Mouse (Mus musculus) hindbrain, embryonic 12.5 days (tissue): ENCODE data around the gene Fat1. TPM values are rescaled to one million over a fixed set of nuclear protein-coding genes. Genes with fewer than 3 reads are reported as not detected.

Experiments
- ATAC-seq: fragments of 200-750 bp; cut with Nextera tagmentation; 2 replicates; pipeline ENCODE4 v1.8.0; 2017; ENCODE audit warnings: moderate TSS enrichment; ENCODE audit not compliant: low FRiP score
- H3K27ac ChIP-seq: fragments of 300-500 bp; sonication (generic); 2 replicates; pipeline ENCODE4 v1.5.1; 2016; ENCODE audit warnings: mild to moderate bottlenecking
- H3K27me3 ChIP-seq: fragments of 300-500 bp; sonication (generic); 2 replicates; pipeline ENCODE4 v1.6.1; 2016; ENCODE audit warnings: mild to moderate bottlenecking
- H3K36me3 ChIP-seq: fragments of 300-500 bp; sonication (generic); 2 replicates; pipeline ENCODE4 v1.6.1; 2016; ENCODE audit warnings: mild to moderate bottlenecking
- H3K4me1 ChIP-seq: fragments of 300-500 bp; sonication (generic); 2 replicates; pipeline ENCODE4 v1.6.1; 2016
- H3K4me2 ChIP-seq: fragments of 300-500 bp; sonication (generic); replicated peaks from 2 replicates; pipeline ENCODE4 v1.6.1; 2016; ENCODE audit warnings: mild to moderate bottlenecking
- H3K4me3 ChIP-seq: fragments of 300-500 bp; sonication (generic); 2 replicates; pipeline ENCODE4 v1.5.1; 2016; ENCODE audit warnings: mild to moderate bottlenecking
- H3K9ac ChIP-seq: fragments of 300-500 bp; sonication (generic); 2 replicates; pipeline ENCODE4 v1.6.1; 2016; ENCODE audit warnings: mild to moderate bottlenecking, moderate library complexity
- H3K9me3 ChIP-seq: fragments of 300-500 bp; sonication (generic); replicated peaks from 2 replicates; pipeline ENCODE4 v1.6.1; 2016; ENCODE audit warnings: mild to moderate bottlenecking
- WGBS: fragments of 180-500 bp; shearing (Covaris S2); methylation state at CpG from one replicate; pipeline ENCODE4 v1.1.7; 2016; 5-methylcytosine and 5-hydroxymethylcytosine counted together
- polyA plus RNA-seq: library from polyadenylated mRNA; unstranded; fragments of >200 nt; fragmentation: Nextera tagmentation; extraction: Ambion mirVana; gene quantifications from 2 replicates; pipeline ENCODE4 v1.2.1, GENCODE M21; 2016

Fat1 gene
- polyA plus RNA-seq, 1 experiment from 2014 or later, result 19.6 TPM

DNA sequence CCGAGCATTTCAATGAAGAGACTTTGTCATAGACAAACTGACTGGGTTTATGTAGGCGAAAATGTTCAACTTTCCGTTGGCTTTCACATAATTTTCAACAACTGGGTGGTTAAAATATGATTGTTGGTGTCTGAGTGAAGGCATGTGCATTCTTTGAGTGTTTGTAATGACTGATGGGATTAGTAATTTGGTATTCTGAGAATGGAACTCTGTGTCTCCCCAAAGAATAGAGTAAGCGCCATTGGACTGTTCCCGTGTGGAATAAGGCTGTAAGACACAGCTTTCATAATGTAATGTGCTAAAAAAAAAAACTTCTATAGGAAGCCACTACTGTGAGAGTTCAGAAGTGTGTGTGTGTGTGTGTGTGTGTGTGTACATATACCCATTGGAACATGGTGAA is 84.0 kb downstream of the Fat1 start:
- Histone ChIP-seq H3K27ac (no peak overlapping the region), H3K4me2 (no peak overlapping the region), H3K4me1 (no peaks in the 10 kb centered on the region), H3K4me3 (no peak overlapping the region), H3K9me3 (0 out of 2 replicates have a peak, but pooled peaks cover 9% of the 10 kb centered on the region), H3K27me3 (no peaks in the 10 kb centered on the region), H3K9ac (no peak overlapping the region), H3K36me3 (peaks cover 34% of the 10 kb centered on the region)
- ATAC-seq, result no peak
- WGBS, result 83% methylated on average over 5 of the region's 5 CpGs

DNA sequence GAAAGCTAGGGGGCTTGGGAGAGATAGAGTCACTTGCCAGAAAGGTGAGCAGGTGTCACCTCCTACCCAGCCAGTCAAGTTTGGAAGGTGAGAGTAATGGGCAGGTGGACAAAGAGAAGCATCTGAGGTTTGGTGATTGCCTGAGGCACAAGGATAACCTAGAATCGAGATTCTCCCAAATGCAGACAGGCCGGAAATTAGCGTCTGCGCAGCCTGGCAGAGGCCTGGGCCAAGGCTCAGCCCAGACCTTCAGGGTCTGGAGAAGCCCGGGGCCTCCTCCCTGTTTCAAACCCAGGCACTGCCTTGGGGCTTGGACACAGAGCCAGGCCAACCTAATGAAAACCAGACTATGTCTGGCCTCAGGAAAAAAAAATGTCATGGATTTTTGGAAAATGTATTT is 85.9 kb downstream of the Fat1 start:
- 87% methylated on average over 5 of the region's 5 CpGs for WGBS

DNA sequence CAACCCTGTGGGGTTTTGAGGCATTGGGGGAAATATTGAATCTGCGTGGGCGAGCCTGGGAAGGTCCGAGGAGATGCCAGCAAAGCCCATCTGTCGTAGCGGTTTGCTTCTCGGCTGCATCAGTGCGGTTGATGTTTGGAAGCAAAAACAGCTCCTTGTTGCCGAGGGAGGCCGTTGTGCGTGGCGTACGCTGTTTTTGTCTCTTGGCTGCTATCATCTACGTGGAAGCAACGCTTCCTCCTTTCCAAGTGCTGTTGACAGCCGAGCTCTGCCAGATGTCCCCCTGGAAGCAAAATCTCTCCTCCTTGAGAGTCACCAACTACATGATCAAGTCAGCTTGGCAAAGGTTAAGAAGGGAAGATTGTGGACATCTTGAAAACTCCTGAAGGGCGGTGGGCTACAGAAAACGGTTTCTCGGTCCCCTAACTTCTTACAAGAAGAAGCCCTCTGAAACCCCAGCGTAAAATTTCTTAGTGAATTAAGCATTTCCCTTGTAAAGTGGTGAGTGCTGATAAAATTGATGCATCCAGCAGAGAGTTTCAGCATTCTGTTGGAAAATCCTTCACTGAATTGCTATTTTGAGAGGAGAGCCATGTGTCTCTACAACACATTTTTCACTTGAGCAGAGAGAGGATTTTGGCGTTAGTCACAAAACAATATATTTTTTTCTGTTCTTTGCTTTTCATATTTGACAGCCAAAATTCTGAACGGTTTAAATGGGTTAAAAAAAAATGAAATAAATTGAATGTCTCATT is 86.8 kb downstream of the Fat1 start:
- Histone ChIP-seq H3K9ac (no peak overlapping the region), H3K27me3 (no peaks in the 10 kb centered on the region), H3K9me3 (0 out of 2 replicates have a peak, but pooled peaks cover 9% of the 10 kb centered on the region), H3K4me3 (no peak overlapping the region), H3K4me1 (no peaks in the 10 kb centered on the region), H3K27ac (no peak overlapping the region), H3K4me2 (no peak overlapping the region), H3K36me3 (peaks cover 55% of the 10 kb centered on the region)
- ATAC-seq, result no peak
- 93% methylated on average over 21 of the region's 21 CpGs for WGBS

More for the DNA sequence above, 85.9 kb downstream of the Fat1 start:
- Histone ChIP-seq H3K4me1 (no peaks in the 10 kb centered on the region), H3K9ac (no peak overlapping the region), H3K4me2 (no peak overlapping the region), H3K27ac (no peak overlapping the region), H3K9me3 (0 out of 2 replicates have a peak, but pooled peaks cover 9% of the 10 kb centered on the region), H3K36me3 (peaks cover 49% of the 10 kb centered on the region), H3K27me3 (no peaks in the 10 kb centered on the region), H3K4me3 (no peak overlapping the region)
- ATAC-seq, result no peak

DNA sequence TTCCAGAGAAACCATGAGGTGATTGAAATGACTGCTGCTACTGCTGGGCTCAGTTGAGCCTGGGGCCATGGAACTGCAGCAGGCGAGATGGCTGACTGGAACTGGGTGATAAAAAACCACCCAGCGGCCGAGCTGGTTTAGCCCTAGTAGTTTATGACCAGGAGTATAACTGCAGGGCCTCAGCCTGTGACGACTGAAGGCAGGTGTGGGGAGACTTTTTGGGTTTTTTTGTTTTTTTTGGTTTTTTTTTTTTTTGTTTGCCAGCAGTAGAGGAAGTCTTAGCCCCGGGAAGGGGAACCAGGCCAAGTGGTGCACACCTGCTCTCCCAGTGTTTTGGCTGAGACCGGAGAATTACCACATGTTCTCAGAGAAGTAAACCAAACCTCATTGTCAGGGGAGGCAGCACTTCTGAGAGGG is 92.8 kb downstream of the Fat1 start:
- H3K4me1 ChIP-seq, result no peaks in the 10 kb centered on the region
- no peak overlapping the region for H3K9ac ChIP-seq
- WGBS, result 78% methylated on average over 6 of the region's 6 CpGs
- H3K36me3 ChIP-seq, result peaks cover 78% of the 10 kb centered on the region
- no peaks in the 10 kb centered on the region for H3K27me3 ChIP-seq
- no peak for ATAC-seq
- H3K27ac ChIP-seq, result no peak overlapping the region
- H3K9me3 ChIP-seq, result 0 out of 2 replicates have a peak, but pooled peaks cover 9% of the 10 kb centered on the region
- H3K4me2 ChIP-seq, result no peak overlapping the region
- no peak overlapping the region for H3K4me3 ChIP-seq

DNA sequence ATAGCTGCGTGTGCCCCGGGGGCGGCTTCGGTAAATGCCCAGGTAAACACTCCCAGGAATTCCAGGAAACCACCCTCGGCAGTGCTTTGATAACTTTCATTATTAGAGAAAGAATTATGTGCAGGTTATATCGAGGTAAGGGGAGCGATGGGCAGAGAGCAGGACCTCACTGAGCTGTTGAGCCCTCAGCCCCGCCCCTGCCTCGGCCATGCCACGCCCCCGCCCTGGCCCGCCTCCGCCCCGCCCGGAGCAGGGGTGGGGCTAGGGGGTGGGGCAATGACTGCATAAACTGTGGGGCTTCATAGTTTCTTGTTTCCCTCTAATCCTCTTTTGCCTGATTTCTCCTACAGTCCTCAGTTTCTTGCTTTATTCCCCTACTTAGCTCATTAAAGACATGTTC is 103.1 kb downstream of the Fat1 start:
- H3K27me3 ChIP-seq, result no peaks in the 10 kb centered on the region
- 93% methylated on average over 9 of the region's 15 CpGs for whole genome bisulfite sequencing

DNA sequence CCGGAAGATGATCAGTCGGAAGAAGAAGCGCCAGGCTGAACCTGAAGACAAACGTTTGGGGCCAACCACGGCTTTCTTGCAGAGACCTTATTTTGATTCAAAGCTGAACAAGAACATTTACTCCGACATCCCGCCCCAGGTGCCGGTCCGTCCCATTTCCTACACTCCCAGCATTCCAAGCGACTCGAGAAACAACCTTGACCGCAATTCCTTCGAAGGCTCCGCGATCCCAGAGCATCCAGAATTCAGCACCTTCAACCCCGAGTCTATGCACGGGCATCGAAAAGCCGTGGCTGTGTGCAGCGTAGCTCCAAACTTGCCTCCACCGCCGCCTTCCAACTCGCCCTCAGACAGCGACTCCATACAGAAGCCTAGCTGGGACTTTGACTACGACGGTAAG is 108.9 kb downstream of the Fat1 start:
- no peak for ATAC-seq
- H3K4me3 ChIP-seq, result no peak overlapping the region
- no peaks in the 10 kb centered on the region for H3K4me1 ChIP-seq
- H3K9me3 ChIP-seq, result no peaks in the 10 kb centered on the region
- H3K4me2 ChIP-seq, result no peak overlapping the region
- no peak overlapping the region for H3K9ac ChIP-seq
- no peak overlapping the region for H3K27ac ChIP-seq
- WGBS, result 96% methylated on average over 26 of the region's 26 CpGs
- no peaks in the 10 kb centered on the region for H3K27me3 ChIP-seq
- peaks cover 49% of the 10 kb centered on the region for H3K36me3 ChIP-seq

More for the DNA sequence above, 103.1 kb downstream of the Fat1 start:
- no peak overlapping the region for H3K4me3 ChIP-seq
- H3K4me1 ChIP-seq, result no peaks in the 10 kb centered on the region
- H3K27ac ChIP-seq, result no peak overlapping the region
- no peak overlapping the region for H3K4me2 ChIP-seq
- H3K36me3 ChIP-seq, result peaks cover 78% of the 10 kb centered on the region
- no peak overlapping the region for H3K9ac ChIP-seq
- ATAC-seq, result no peak
- H3K9me3 ChIP-seq, result no peaks in the 10 kb centered on the region

DNA sequence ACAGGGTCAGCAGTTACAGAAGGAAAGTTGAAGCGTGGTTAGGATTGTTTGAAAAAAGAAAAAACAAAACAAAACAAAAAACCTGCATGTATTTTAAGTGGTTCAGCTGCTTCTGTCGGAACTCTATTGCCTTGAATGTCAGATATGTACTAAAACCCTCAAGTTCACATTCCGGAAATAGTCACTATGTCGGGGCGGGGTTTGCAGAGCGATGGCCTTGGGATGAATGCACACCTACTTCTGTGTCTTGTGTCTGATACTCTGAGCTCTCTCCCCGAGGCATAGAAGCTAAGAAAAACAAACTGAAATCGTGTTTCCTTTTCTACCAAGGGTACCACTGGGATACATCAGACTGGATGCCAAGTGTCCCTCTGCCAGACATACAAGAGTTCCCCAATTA is 115.2 kb downstream of the Fat1 start:
- Histone ChIP-seq H3K4me1 (no peaks in the 10 kb centered on the region), H3K27me3 (no peaks in the 10 kb centered on the region), H3K9ac (no peak overlapping the region), H3K4me2 (no peak overlapping the region), H3K4me3 (no peak overlapping the region), H3K36me3 (peaks cover 34% of the 10 kb centered on the region), H3K9me3 (no peaks in the 10 kb centered on the region), H3K27ac (no peak overlapping the region)
- no peak for ATAC-seq
- 94% methylated on average over 8 of the region's 8 CpGs for WGBS

DNA sequence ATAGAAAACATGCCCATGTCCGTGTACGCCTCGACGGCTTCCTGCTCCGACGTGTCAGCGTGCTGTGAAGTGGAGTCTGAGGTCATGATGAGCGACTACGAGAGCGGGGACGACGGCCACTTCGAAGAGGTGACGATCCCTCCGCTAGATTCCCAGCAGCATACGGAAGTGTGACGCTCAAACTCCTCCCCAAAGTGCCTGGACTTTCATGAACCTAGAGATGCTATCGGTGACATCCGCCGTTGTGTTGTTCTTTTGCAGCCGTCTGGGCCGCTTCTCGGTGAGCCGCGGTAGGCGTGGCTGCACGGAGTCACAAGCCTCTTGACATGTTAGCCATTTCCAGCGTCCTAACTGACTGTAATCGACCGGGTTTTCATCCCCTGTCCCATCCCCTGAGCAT is 116.0 kb downstream of the Fat1 start:
- no peaks in the 10 kb centered on the region for H3K4me1 ChIP-seq
- no peak for ATAC-seq
- H3K4me3 ChIP-seq, result no peak overlapping the region
- H3K9me3 ChIP-seq, result no peaks in the 10 kb centered on the region
- no peak overlapping the region for H3K27ac ChIP-seq
- no peak overlapping the region for H3K9ac ChIP-seq
- no peaks in the 10 kb centered on the region for H3K27me3 ChIP-seq
- peaks cover 31% of the 10 kb centered on the region for H3K36me3 ChIP-seq
- H3K4me2 ChIP-seq, result no peak overlapping the region
- WGBS, result 96% methylated on average over 30 of the region's 30 CpGs

- Histone ChIP-seq H3K4me3 (no peak overlapping the region), H3K4me1 (no peaks in the 10 kb centered on the region), H3K9ac (no peak overlapping the region), H3K9me3 (no peaks in the 10 kb centered on the region), H3K36me3 (peaks cover 31% of the 10 kb centered on the region), H3K27me3 (no peaks in the 10 kb centered on the region), H3K4me2 (no peak overlapping the region), H3K27ac (no peak overlapping the region)
- 88% methylated on average over 1 of the region's 1 CpGs for WGBS
- ATAC-seq, result 0 out of 2 replicates have a peak, but pooled peaks have one; percentile 63
Observed at GRCm38 (mm10) chr8:45052205-45052604, 117.0 kb downstream of the Fat1 start.

DNA sequence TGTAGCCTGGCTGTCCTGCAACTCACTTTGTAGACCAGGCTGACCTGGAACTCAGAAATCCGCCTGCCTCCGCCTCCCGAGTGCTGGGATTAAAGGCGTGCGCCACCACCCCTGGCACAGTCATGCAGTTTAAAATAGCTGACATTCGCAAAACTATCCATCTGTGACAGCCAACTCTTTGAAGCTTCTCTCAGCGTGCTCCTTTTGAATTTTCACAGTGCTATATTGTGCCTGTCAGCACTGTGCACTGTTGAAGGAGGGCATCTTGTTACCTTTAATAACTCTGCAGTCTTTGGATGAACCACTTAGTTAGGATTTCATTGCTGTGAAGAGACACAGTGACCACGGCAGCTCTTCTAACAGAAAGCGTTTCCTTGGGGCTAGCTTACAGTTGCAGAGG is 117.4 kb downstream of the Fat1 start:
- no peak overlapping the region for H3K4me3 ChIP-seq
- WGBS, result 94% methylated on average over 9 of the region's 9 CpGs
- H3K9me3 ChIP-seq, result no peaks in the 10 kb centered on the region
- no peaks in the 10 kb centered on the region for H3K27me3 ChIP-seq
- peak; percentile 22; the same call in 1 of the 2 replicates for ATAC-seq
- no peak overlapping the region for H3K4me2 ChIP-seq
- H3K9ac ChIP-seq, result no peak overlapping the region
- peaks cover 31% of the 10 kb centered on the region for H3K36me3 ChIP-seq
- H3K4me1 ChIP-seq, result no peaks in the 10 kb centered on the region
- no peak overlapping the region for H3K27ac ChIP-seq

DNA sequence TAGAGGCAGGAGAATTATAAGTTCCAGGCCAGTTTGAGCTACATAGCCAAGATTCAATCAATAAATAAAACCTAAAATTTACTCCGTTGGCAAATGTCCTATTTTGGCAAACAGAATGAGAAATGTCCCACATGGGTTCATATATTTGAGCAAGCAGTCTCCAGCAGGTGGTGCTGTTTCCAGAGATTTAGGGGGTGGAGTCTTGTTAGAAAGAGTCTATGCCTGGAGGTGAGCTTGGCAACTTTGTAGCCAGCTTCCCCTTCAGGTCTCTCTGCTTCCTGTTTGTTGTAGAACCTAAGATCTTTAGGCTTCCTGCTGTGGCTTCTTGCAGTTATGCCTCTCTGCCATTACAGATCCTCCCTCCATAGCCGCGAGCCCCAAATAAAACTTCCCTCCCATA is 120.3 kb downstream of the Fat1 start:
- no peaks in the 10 kb centered on the region for H3K4me1 ChIP-seq
- H3K27me3 ChIP-seq, result no peaks in the 10 kb centered on the region
- no peak overlapping the region for H3K4me2 ChIP-seq
- no peak overlapping the region for H3K4me3 ChIP-seq
- H3K9me3 ChIP-seq, result no peaks in the 10 kb centered on the region
- no peak overlapping the region for H3K27ac ChIP-seq
- WGBS, result 99% methylated on average over 3 of the region's 3 CpGs
- no peak for ATAC-seq
- peaks cover 25% of the 10 kb centered on the region for H3K36me3 ChIP-seq
- no peak overlapping the region for H3K9ac ChIP-seq

- ATAC-seq, result no peak
- no peak overlapping the region for H3K9ac ChIP-seq
- H3K4me1 ChIP-seq, result no peaks in the 10 kb centered on the region
- H3K27ac ChIP-seq, result no peak overlapping the region
- no peaks in the 10 kb centered on the region for H3K9me3 ChIP-seq
- 13% methylated on average over 2 of the region's 3 CpGs for WGBS
- H3K4me3 ChIP-seq, result no peak overlapping the region
- peaks cover 15% of the 10 kb centered on the region for H3K36me3 ChIP-seq
- H3K27me3 ChIP-seq, result no peaks in the 10 kb centered on the region
- no peak overlapping the region for H3K4me2 ChIP-seq
Observed at GRCm38 (mm10) chr8:45056810-45057209, 121.6 kb downstream of the Fat1 start.

DNA sequence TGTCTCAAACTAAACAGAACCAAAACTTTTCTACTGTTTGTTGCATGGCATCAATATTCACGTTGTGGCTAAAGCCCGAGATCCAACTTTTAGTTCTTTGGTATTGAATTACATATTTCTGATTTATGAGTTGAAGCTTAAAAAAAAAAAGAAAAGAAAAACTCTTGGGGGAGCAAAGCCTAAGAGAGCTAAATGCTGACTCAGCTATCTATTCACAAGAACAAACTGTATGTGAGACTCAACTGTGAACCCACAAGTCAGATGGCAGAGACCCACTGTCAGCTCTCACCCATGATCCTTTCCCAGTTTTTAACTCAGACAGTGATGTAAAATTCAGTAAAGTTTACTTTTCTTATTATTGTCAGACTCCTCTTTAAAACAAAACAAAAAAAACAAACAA is 124.8 kb downstream of the Fat1 start:
- H3K9ac ChIP-seq, result no peak overlapping the region
- H3K4me1 ChIP-seq, result peaks cover 7% of the 10 kb centered on the region
- 92% methylated on average over 2 of the region's 2 CpGs for WGBS

More for the DNA sequence above, 124.8 kb downstream of the Fat1 start:
- H3K27ac ChIP-seq, result no peak overlapping the region
- H3K4me3 ChIP-seq, result no peak overlapping the region
- no peak overlapping the region for H3K4me2 ChIP-seq
- ATAC-seq, result no peak
- H3K27me3 ChIP-seq, result no peaks in the 10 kb centered on the region
- H3K9me3 ChIP-seq, result no peaks in the 10 kb centered on the region
- H3K36me3 ChIP-seq, result no peaks in the 10 kb centered on the region
